Mouse (Mus musculus) intestine, postnatal 0 days (tissue): ENCODE data around the gene Elfn1. TPM values are rescaled to one million over a fixed set of nuclear protein-coding genes. Genes with fewer than 3 reads are reported as not detected.
A peak's percentile ranks its signal among the peaks of the same experiment; 100 is the strongest.
"Not testable (repeated sequence)": the region's sequence is repeated elsewhere in the genome, so short reads cannot be mapped to it uniquely, and the experiment has no call there.

Source experiments
- ATAC-seq: fragments of 200-750 bp; cut with Nextera tagmentation; 2 replicates; pipeline ENCODE4 v1.8.0; 2017; ENCODE audit warnings: mild to moderate bottlenecking, moderate TSS enrichment, moderate library complexity
- H3K27ac ChIP-seq: fragments of 300-500 bp; sonication (generic); 2 replicates; pipeline ENCODE4 v1.5.1; 2014; ENCODE audit warnings: mild to moderate bottlenecking, low read depth, low read length, moderate library complexity
- H3K27me3 ChIP-seq: fragments of 300-500 bp; sonication (generic); replicated peaks from 2 replicates; pipeline ENCODE4 v1.6.1; 2014; ENCODE audit warnings: low read length, mixed read lengths; ENCODE audit not compliant: control insufficient read depth, insufficient read depth
- H3K36me3 ChIP-seq: fragments of 300-500 bp; sonication (generic); 2 replicates; pipeline ENCODE4 v1.6.1; 2014; ENCODE audit warnings: mild to moderate bottlenecking, moderate library complexity; ENCODE audit not compliant: control insufficient read depth, insufficient read depth
- H3K4me1 ChIP-seq: fragments of 300-500 bp; sonication (generic); replicated peaks from 2 replicates; pipeline ENCODE4 v1.6.1; 2014; ENCODE audit warnings: antibody characterized with exemption, low read length, mixed read lengths; ENCODE audit not compliant: control insufficient read depth, insufficient read depth
- H3K4me2 ChIP-seq: fragments of 300-500 bp; sonication (generic); replicated peaks from 2 replicates; pipeline ENCODE4 v1.6.1; 2014; ENCODE audit warnings: low read depth, mild to moderate bottlenecking, moderate library complexity
- H3K4me3 ChIP-seq: fragments of 300-500 bp; sonication (generic); 2 replicates; pipeline ENCODE4 v1.5.1; 2014; ENCODE audit warnings: low read depth, low read length
- H3K9ac ChIP-seq: fragments of 300-500 bp; sonication (generic); 2 replicates; pipeline ENCODE4 v1.6.1; 2014; ENCODE audit warnings: mild to moderate bottlenecking, low read depth, low read length
- H3K9me3 ChIP-seq: fragments of 300-500 bp; sonication (generic); 2 replicates; pipeline ENCODE4 v1.6.1; 2016; ENCODE audit warnings: mixed run types; ENCODE audit not compliant: control insufficient read depth
- CTCF ChIP-seq: sonication (generic); IDR thresholded peaks from 2 replicates; pipeline ENCODE4 v1.5.1; 2016; ENCODE audit warnings: low read depth, mild to moderate bottlenecking, control low read depth, antibody characterized with exemption, moderate library complexity
- WGBS: fragments of 180-500 bp; shearing (Covaris S2); extraction: QIAGEN DNeasy Blood & Tissue Kit; methylation state at CpG from one replicate; pipeline ENCODE4 v1.1.7; 2014; 5-methylcytosine and 5-hydroxymethylcytosine counted together
- polyA plus RNA-seq: library from polyadenylated mRNA; unstranded; fragments of >200 nt; fragmentation: Nextera tagmentation; extraction: Ambion mirVana; gene quantifications from 2 replicates; pipeline ENCODE4 v1.2.1, GENCODE M21; 2015

Elfn1 gene
- polyA plus RNA-seq, 1 experiment from 2014 or later: 0.12 TPM

DNA sequence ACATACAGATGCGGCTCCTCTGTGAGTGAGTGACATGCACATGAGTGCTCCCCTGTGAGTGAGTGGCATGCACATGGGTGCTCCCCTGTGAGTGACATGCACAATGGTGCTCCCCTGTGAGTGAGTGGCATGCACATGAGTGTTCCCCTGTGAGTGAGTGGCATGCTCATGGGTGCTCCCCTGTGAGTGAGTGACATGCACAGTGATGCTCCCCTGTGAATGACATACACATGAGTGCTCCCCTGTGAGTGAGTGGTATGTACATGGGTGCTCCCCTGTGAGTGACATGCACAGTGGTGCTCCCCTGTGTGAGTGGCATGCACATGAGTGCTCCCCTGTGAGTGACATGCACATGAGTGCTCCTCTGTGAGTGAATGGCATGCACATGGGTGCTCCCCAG, 74.2 kb downstream of the Elfn1 start:
- ATAC-seq: no peak
- no peak overlapping the region for H3K4me2 ChIP-seq
- no peak for TF ChIP-seq CTCF
- H3K4me3 ChIP-seq: no peak overlapping the region
- H3K9ac ChIP-seq: no peak overlapping the region
- no peak overlapping the region for H3K27ac ChIP-seq
- H3K27me3 ChIP-seq: peaks cover 20% of the 10 kb centered on the region
- WGBS: 90% methylated on average over 1 of the region's 1 CpGs
- no peaks in the 10 kb centered on the region for H3K36me3 ChIP-seq
- no peaks in the 10 kb centered on the region for H3K9me3 ChIP-seq
- no peaks in the 10 kb centered on the region for H3K4me1 ChIP-seq

DNA sequence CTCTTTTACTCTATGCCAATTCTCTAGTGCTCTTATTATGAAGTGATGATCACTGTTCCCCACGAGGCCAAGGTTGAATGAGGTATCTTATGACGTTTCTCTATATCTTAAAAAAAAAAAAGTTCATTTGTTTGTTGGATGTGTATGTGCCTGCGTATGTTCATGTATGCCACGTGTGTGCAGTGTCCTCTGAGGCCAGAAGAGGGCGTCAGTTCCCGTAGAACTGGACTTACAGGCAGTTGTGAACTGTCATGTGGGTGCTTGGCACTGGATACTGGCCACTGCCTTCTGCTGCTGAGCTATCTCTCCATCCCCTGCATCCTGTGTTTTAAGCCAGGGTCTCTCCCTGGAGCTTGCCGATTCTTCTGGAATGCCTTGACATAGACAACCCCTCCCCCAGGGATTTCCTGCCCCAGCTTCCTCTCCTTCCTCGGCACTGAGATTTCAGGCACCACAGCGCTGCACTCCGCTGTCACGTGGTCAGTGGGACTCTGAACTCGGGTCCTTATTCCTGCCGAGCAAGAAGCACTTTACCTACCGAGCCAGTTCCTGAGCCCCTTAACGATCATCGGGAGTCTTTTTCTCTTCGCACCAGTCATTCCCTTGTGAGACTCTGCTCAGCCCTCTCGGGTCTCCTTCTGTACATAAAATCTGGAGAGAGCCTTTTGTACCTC, 77.5 kb downstream of the Elfn1 start:
- WGBS: 28% methylated on average over 18 of the region's 18 CpGs
- no peak overlapping the region for H3K4me2 ChIP-seq
- no peak for ATAC-seq

DNA sequence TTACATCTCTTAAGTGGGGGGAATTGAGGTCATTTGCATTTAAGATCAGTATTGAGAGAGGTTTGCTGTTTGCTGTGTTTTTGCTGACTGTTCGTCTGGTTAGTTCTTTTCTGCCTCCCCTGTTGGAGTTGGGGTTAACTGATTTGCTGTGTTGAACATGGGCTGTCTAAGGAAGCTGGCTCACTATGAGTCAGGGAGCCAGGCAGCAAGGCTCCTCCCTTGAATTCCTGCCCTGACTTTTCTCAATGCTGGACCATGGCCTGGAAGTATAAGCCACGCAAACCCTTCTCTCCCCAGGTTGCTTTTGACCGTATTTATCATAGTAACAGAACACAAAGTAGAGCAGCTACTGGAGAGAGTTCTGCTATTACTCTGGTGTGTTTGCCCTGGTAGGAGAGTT, 83.8 kb downstream of the Elfn1 start:
- H3K9me3 ChIP-seq: 0 out of 2 replicates have a peak, but pooled peaks cover 7% of the 10 kb centered on the region
- 89% methylated on average over 3 of the region's 3 CpGs for WGBS
- no peak overlapping the region for H3K4me2 ChIP-seq
- H3K4me3 ChIP-seq: no peak overlapping the region
- H3K9ac ChIP-seq: no peak overlapping the region
- H3K27ac ChIP-seq: no peak overlapping the region
- no peaks in the 10 kb centered on the region for H3K4me1 ChIP-seq
- H3K36me3 ChIP-seq: no peaks in the 10 kb centered on the region
- TF ChIP-seq CTCF: no peak
- ATAC-seq: no peak
- H3K27me3 ChIP-seq: no peaks in the 10 kb centered on the region

More for the DNA sequence above, 77.5 kb downstream of the Elfn1 start:
- Histone ChIP-seq H3K27ac (no peak overlapping the region), H3K27me3 (peaks cover 11% of the 10 kb centered on the region), H3K4me3 (no peak overlapping the region), H3K4me1 (no peaks in the 10 kb centered on the region), H3K36me3 (no peaks in the 10 kb centered on the region), H3K9me3 (0 out of 2 replicates have a peak, but pooled peaks cover 4% of the 10 kb centered on the region), H3K9ac (no peak overlapping the region)
- peak; percentile 21; the same call in 1 of the 2 replicates for TF ChIP-seq CTCF

DNA sequence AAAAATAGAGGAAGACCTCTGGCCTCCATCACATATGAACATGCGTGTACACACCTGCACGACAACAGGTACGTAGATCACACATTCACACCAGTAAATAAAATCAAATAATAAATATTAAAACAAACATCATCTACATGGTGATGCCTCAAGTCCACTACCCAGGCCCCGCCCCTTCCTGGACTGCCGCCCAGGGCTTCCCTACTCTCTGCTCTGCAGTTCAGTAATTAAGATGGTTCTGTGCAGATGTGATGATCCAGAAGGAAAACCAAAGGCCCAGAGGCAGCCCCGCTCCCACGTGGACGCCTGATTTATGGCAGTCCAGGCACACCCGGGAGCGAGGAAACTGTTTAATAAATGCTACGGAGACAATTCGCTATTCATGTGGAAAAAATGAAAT, 90.6 kb downstream of the Elfn1 start:
- H3K4me2 ChIP-seq, H3K27ac ChIP-seq, H3K36me3 ChIP-seq, H3K9me3 ChIP-seq, H3K9ac ChIP-seq, ATAC-seq, H3K4me3 ChIP-seq, H3K4me1 ChIP-seq, H3K27me3 ChIP-seq: not testable (repeated sequence)
- WGBS: 53% methylated on average over 12 of the region's 12 CpGs

DNA sequence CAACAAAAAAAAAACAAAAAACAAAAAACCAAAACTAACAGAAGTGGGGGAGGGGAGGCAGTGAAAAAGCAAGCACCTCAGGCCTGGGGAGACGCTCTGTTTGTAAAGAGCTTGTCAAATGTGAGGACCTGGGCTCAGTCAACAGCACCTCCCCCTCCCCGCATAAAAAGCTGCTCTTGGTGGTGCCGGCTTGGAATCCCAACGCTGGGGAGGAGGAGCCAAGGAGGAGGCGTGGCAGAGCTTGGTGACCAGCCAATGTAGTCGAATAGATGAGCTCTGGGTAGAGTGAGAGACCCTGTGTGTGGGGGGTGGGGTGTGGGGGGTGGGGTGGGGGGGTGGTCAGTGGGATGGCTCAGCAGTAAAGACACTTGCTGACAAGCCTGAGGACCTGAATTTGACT, 91.2 kb downstream of the Elfn1 start:
- no peak overlapping the region for H3K4me2 ChIP-seq
- no peaks in the 10 kb centered on the region for H3K27me3 ChIP-seq
- no peak for TF ChIP-seq CTCF
- H3K36me3 ChIP-seq: no peaks in the 10 kb centered on the region
- no peaks in the 10 kb centered on the region for H3K9me3 ChIP-seq
- no peak overlapping the region for H3K9ac ChIP-seq
- H3K27ac ChIP-seq: no peak overlapping the region
- H3K4me3 ChIP-seq: no peak overlapping the region
- no peak for ATAC-seq
- no peaks in the 10 kb centered on the region for H3K4me1 ChIP-seq
- WGBS: 28% methylated on average over 5 of the region's 6 CpGs

DNA sequence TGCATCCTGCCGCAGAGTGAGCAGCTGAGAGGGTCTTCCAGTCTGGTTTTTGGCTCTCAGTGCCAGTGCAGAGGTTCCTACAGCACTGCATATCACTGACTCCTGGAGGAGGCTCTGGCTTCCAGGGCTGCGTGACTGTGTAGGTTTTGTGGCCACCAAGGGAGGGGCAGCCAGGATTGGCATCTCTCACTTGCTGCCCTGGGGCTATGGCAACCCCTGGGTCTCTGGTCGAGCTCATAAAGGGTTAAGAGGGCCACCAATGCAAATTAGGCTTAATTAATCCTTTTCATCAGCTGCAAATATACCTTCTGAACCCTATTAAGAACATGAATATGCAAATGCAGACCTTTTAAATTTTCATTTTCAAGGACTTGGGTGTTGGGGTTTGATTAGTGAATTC, 94.8 kb downstream of the Elfn1 start:
- Histone ChIP-seq H3K4me3 (no peak overlapping the region), H3K4me1 (no peaks in the 10 kb centered on the region), H3K9me3 (no peaks in the 10 kb centered on the region), H3K27me3 (no peaks in the 10 kb centered on the region), H3K9ac (no peak overlapping the region), H3K4me2 (no peak overlapping the region), H3K36me3 (no peaks in the 10 kb centered on the region), H3K27ac (no peak overlapping the region)
- TF ChIP-seq CTCF: no peak
- ATAC-seq: no peak
- WGBS: 74% methylated on average over 3 of the region's 3 CpGs

DNA sequence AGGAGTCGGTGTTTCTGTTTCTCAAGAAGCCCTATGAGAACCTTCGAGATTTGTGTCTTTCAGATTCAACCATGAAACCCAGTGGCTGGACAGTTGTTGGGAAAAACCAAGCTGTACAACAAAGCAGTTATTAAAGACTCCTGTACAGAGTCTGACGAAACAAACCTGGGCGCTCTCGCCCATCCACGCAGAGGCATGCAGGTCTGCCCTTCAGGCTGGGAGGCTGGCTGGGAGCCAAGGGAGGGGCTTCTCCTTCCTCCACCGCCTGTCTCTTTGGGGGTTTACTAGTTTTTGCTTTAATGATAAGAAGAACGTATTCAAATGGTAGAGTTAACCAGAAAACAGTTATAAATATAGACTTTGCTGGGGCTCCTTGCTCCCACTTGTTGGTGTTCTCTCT, 99.1 kb downstream of the Elfn1 start:
- Histone ChIP-seq H3K27me3 (no peaks in the 10 kb centered on the region), H3K4me3 (no peak overlapping the region), H3K9me3 (no peaks in the 10 kb centered on the region), H3K4me1 (no peaks in the 10 kb centered on the region), H3K9ac (no peak overlapping the region), H3K4me2 (no peak overlapping the region), H3K36me3 (peaks cover 7% of the 10 kb centered on the region; the same call in 1 of the 2 replicates), H3K27ac (no peak overlapping the region)
- whole genome bisulfite sequencing: 58% methylated on average over 8 of the region's 8 CpGs
- no peak for ATAC-seq
- no peak for TF ChIP-seq CTCF
